ENCODE assay signal across 22 mouse cellular contexts in the genomic region with DNA sequence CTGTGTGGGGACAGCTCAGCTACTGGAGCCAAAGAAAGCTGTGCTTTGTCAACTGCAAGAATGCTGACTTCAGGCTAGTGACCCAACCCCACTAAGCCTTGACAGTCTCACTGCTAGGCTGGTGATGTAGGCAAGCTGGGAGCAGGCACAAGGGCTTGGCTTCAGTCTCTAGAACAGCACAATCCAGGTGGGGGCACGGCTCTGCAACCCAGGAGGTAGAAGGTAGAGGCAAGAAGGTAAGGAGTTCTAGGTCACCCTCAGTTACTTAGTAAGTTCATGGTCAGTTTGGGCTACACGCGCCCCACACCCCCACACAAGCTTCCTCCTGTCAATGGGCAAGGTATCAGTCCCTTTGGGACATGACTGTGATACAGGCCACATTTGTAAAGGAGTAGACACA. TPM values are rescaled to one million over a fixed set of nuclear protein-coding genes. Genes with fewer than 3 reads are reported as not detected.
"Had no signal": no experiment of that assay in that cellular context is flagged by ENCODE, and none has a peak within 500 bp of the region (broad histone marks: within the 10 kb centered on the region; RNA-seq: fewer than 3 reads in every experiment).

No protein-coding gene starts in this region.

- DNase-seq: kidney, adult 9 months; kidney, postnatal 10 days; kidney, postnatal 4 days; left cerebral cortex, postnatal 4 days; lung, adult 2 months; lung, postnatal 36 days; thymus, postnatal 4 days had no signal

- ATAC-seq: intestine, embryonic 16.5 days; lung, postnatal 0 days; midbrain, embryonic 13.5 days had no signal

- H3K9ac ChIP-seq: liver, embryonic 14.5 days; midbrain, embryonic 13.5 days had no signal

- H3K4me1 ChIP-seq: midbrain, embryonic 13.5 days had no signal

- H3K4me3 ChIP-seq: layer of hippocampus, adult 2 months; midbrain, embryonic 13.5 days had no signal

- H3K36me3 ChIP-seq: midbrain, embryonic 13.5 days had no signal

- H3K27me3 ChIP-seq: midbrain, embryonic 13.5 days had no signal

- H3K9me3 ChIP-seq: midbrain, embryonic 13.5 days had no signal

- H3K27ac ChIP-seq: layer of hippocampus, adult 2 months; liver, embryonic 14.5 days; midbrain, embryonic 13.5 days had no signal

- H3K4me2 ChIP-seq: midbrain, embryonic 13.5 days had no signal

RNA-seq across cellular contexts. Expression of gene 1700021F07Rik, which starts 54.2 kb away (rescaled TPM):
- total RNA-seq: layer of hippocampus, adult 2 months; layer of hippocampus, postnatal 10 days; left cerebral cortex, adult 18-20 months; left cerebral cortex, postnatal 10 days; left cerebral cortex, postnatal 4 days; megakaryocyte progenitor cell, adult 5-6 weeks; midbrain, postnatal 0 days; neutrophil, adult 5-6 weeks had no signal
- polyA plus RNA-seq: intestine, embryonic 16.5 days; limb, embryonic 14.5 days; liver, embryonic 14.5 days; lung, adult 2 months; lung, postnatal 0 days; midbrain, embryonic 13.5 days; midbrain, postnatal 0 days; neural tube, embryonic 11.5 days; spleen, adult 2 months; stomach, embryonic 16.5 days had no signal
